In the genomic region with DNA sequence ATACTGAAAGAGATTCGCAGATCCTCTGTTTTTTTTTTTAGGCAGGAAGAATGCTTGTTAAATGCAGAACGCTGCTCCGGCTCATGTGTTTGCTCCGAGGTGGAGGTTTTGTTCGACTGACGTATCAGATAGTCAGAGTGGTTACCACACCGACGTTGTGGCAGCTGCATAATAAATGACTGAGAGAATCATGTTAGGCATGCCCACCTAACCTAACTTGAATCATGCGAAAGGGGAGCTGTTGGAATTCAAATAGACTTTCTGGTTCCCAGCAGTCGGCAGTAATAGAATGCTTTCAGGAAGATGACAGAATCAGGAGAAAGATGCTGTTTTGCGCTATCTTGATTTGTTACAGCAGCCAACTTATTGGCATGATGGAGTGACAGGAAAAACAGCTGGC, we compare ENCODE assay signal across 7 mouse cellular contexts.
DNase-seq lines count a peak whose midpoint lies in the region; ATAC-seq lines count a peak whose summit lies in the region.

No protein-coding gene starts in this region.

- peak overlapping the region; percentile 50 for H3K4me2 ChIP-seq in lung, embryonic 16.5 days (ENCODE audit: low read depth, low read length)
- H3K4me2 ChIP-seq in hindbrain, embryonic 11.5 days (replicated peaks; ENCODE audit: low read depth, low read length): peak overlapping the region; percentile 18; the same call in 1 of the 2 replicates
- peak overlapping the region; percentile 48 for H3K4me2 ChIP-seq in limb, embryonic 13.5 days (replicated peaks)
- peak overlapping the region; percentile 37 for H3K4me2 ChIP-seq in stomach, embryonic 15.5 days
- no peak overlapping the region for H3K4me2 ChIP-seq in liver, embryonic 11.5 days

- H3K9ac ChIP-seq in lung, embryonic 16.5 days (ENCODE audit: low read length): peak overlapping the region; percentile 24; the same call in 1 of the 2 replicates
- H3K9ac ChIP-seq in hindbrain, embryonic 11.5 days (ENCODE audit: low read depth, low read length): no peak overlapping the region
- no peak overlapping the region for H3K9ac ChIP-seq in limb, embryonic 13.5 days
- H3K9ac ChIP-seq in stomach, embryonic 15.5 days: no peak overlapping the region
- no peak overlapping the region for H3K9ac ChIP-seq in liver, embryonic 11.5 days (ENCODE audit: low read depth, low read length)

- H3K27ac ChIP-seq in lung, embryonic 16.5 days (ENCODE audit: low read length): no peak overlapping the region
- H3K27ac ChIP-seq in hindbrain, embryonic 11.5 days (ENCODE audit: low read depth, low read length): no peak overlapping the region
- no peak overlapping the region for H3K27ac ChIP-seq in limb, embryonic 13.5 days
- no peak overlapping the region for H3K27ac ChIP-seq in stomach, embryonic 15.5 days
- no peak overlapping the region for H3K27ac ChIP-seq in liver, embryonic 11.5 days (ENCODE audit: low read depth, low read length)

- no peaks in the 10 kb centered on the region for H3K4me1 ChIP-seq in lung, embryonic 16.5 days (replicated peaks; ENCODE audit: control insufficient read depth, insufficient read depth, low read length)
- no peaks in the 10 kb centered on the region for H3K4me1 ChIP-seq in hindbrain, embryonic 11.5 days (replicated peaks; ENCODE audit: control insufficient read depth, insufficient read depth, low read length)
- H3K4me1 ChIP-seq in limb, embryonic 13.5 days: no peaks in the 10 kb centered on the region
- no peaks in the 10 kb centered on the region for H3K4me1 ChIP-seq in stomach, embryonic 15.5 days
- H3K4me1 ChIP-seq in liver, embryonic 11.5 days (replicated peaks; ENCODE audit: control insufficient read depth, insufficient read depth, low read length): no peaks in the 10 kb centered on the region

- peak overlapping the region; percentile 42 for H3K4me3 ChIP-seq in lung, embryonic 16.5 days (ENCODE audit: low read length)
- peak overlapping the region; percentile 3; the same call in 1 of the 2 replicates for H3K4me3 ChIP-seq in hindbrain, embryonic 11.5 days (ENCODE audit: low read depth, low read length)
- H3K4me3 ChIP-seq in limb, embryonic 13.5 days: peak overlapping the region; percentile 24
- peak overlapping the region; percentile 28 for H3K4me3 ChIP-seq in stomach, embryonic 15.5 days (replicated peaks)
- H3K4me3 ChIP-seq in liver, embryonic 11.5 days (ENCODE audit: low read depth, low read length): no peak overlapping the region

- no peak for DNase-seq in lung, postnatal 25 days (ENCODE audit: low spot score)
- DNase-seq in hindbrain, embryonic 11.5 days (ENCODE audit: low spot score): peak; percentile 26
- no peak for DNase-seq in urinary bladder, postnatal 25 days (ENCODE audit: low spot score)
- DNase-seq in liver, embryonic 11.5 days (ENCODE audit: low spot score): no peak

- no peaks in the 10 kb centered on the region for H3K9me3 ChIP-seq in lung, embryonic 16.5 days (ENCODE audit: control insufficient read depth, low read length)
- H3K9me3 ChIP-seq in hindbrain, embryonic 11.5 days (ENCODE audit: control insufficient read depth, low read length): no peaks in the 10 kb centered on the region
- H3K9me3 ChIP-seq in limb, embryonic 13.5 days: no peaks in the 10 kb centered on the region
- H3K9me3 ChIP-seq in stomach, embryonic 15.5 days: no peaks in the 10 kb centered on the region
- no peaks in the 10 kb centered on the region for H3K9me3 ChIP-seq in liver, embryonic 11.5 days (ENCODE audit: control insufficient read depth, low read length)

- no peaks in the 10 kb centered on the region for H3K27me3 ChIP-seq in lung, embryonic 16.5 days (ENCODE audit: control insufficient read depth, insufficient read depth, low read depth, low read length)
- H3K27me3 ChIP-seq in hindbrain, embryonic 11.5 days (ENCODE audit: control insufficient read depth, insufficient read depth, low read length): no peaks in the 10 kb centered on the region
- no peaks in the 10 kb centered on the region for H3K27me3 ChIP-seq in limb, embryonic 13.5 days
- H3K27me3 ChIP-seq in stomach, embryonic 15.5 days (replicated peaks): no peaks in the 10 kb centered on the region
- H3K27me3 ChIP-seq in liver, embryonic 11.5 days (replicated peaks; ENCODE audit: control insufficient read depth, insufficient read depth, low read length): no peaks in the 10 kb centered on the region

- ATAC-seq in lung, embryonic 16.5 days (ENCODE audit: low read depth): no peak
- ATAC-seq in hindbrain, embryonic 11.5 days (ENCODE audit: low FRiP score): no peak
- ATAC-seq in limb, embryonic 13.5 days (ENCODE audit: low FRiP score, low read depth): peak; percentile 64; the same call in 1 of the 2 replicates
- no peak for ATAC-seq in stomach, embryonic 15.5 days (ENCODE audit: insufficient read depth, low FRiP score, low read depth)
- no peak for ATAC-seq in liver, embryonic 11.5 days (replicated peaks; ENCODE audit: low FRiP score)

- H3K36me3 ChIP-seq in lung, embryonic 16.5 days (ENCODE audit: control insufficient read depth, insufficient read depth, low read length): no peaks in the 10 kb centered on the region
- no peaks in the 10 kb centered on the region for H3K36me3 ChIP-seq in hindbrain, embryonic 11.5 days (ENCODE audit: control insufficient read depth, insufficient read depth, low read length)
- H3K36me3 ChIP-seq in limb, embryonic 13.5 days: no peaks in the 10 kb centered on the region
- H3K36me3 ChIP-seq in stomach, embryonic 15.5 days: no peaks in the 10 kb centered on the region
- no peaks in the 10 kb centered on the region for H3K36me3 ChIP-seq in liver, embryonic 11.5 days (ENCODE audit: control insufficient read depth, insufficient read depth, low read length)

- 22% methylated on average over 11 of the region's 11 CpGs for WGBS in lung, embryonic 16.5 days
- WGBS in hindbrain, embryonic 11.5 days: 21% methylated on average over 11 of the region's 11 CpGs
- WGBS in limb, embryonic 13.5 days: 32% methylated on average over 11 of the region's 11 CpGs
- WGBS in stomach, embryonic 15.5 days: 26% methylated on average over 11 of the region's 11 CpGs
- 31% methylated on average over 11 of the region's 11 CpGs for WGBS in liver, embryonic 11.5 days
